Mouse (Mus musculus) CD4-positive, CD25-positive, alpha-beta regulatory T cell, adult 4 months (primary cell): ENCODE results near the gene Pelo. TPM values are rescaled to one million over a fixed set of nuclear protein-coding genes. Genes with fewer than 3 reads are reported as not detected.

Source experiments
- ATAC-seq: one replicate; pipeline ENCODE4 v1.8.0; 2017
- polyA plus RNA-seq, 2 experiments: library from polyadenylated mRNA; unstranded; fragments of 100-300 nt; shearing (Covaris generic); gene quantifications; one replicate each; pipeline ENCODE4 v1.2.1; 2017

Gene Pelo
- polyA plus RNA-seq, 2 experiments from 2014 or later, result 1.3 to 4.1 TPM

DNA sequence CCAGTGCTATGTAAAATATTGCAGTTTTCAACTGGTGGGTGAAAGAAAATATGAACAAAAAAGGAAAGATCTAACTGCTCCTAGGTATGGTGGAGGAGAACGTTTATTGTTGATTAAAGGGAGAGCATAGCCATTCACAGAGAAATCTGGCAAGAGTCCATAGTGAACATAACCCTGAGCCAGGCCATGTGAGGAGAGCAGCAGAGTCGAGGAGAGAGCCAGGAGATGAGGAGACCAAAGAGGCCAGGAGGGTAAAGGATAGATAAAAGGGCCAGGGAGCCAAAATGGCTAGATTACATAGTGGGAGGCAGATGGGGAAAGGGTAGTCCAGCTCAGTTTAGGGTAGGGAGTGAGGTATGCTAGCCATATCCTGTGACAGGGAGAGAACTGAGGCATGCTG lies 6.2 kb upstream of the Pelo start:
- ATAC-seq, result no peak

- no peak for ATAC-seq
Measured at GRCm38 (mm10) chr13:115095392-115095791, 5.4 kb upstream of the Pelo start.

- ATAC-seq, result no peak
Measured at GRCm38 (mm10) chr13:115091511-115091910, 1.5 kb upstream of the Pelo start.

- no peak for ATAC-seq
Measured at GRCm38 (mm10) chr13:115090977-115091445, 1.0 kb upstream of the Pelo start.

- ATAC-seq, result peak; percentile 8
Measured at GRCm38 (mm10) chr13:115089395-115090025, 476 bp downstream of the Pelo start.

DNA sequence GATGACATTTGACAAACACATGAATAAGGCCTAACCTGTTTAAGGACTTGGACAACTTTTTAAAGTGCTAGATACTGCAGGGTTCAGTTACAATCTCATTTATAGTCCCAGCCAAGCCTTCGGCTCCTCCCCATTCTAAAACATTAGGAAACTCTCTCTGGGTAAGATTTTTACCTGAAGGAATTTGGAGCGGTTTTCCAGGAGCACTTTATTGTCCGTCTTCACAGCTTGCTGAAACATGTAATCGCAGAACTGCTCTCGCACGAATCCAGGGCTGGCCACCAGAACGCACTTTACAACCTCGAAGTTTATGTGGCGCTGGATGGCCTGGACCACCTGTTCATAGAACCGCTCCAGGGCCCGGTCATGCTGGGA lies 979 bp downstream of the Pelo start:
- ATAC-seq, result no peak

DNA sequence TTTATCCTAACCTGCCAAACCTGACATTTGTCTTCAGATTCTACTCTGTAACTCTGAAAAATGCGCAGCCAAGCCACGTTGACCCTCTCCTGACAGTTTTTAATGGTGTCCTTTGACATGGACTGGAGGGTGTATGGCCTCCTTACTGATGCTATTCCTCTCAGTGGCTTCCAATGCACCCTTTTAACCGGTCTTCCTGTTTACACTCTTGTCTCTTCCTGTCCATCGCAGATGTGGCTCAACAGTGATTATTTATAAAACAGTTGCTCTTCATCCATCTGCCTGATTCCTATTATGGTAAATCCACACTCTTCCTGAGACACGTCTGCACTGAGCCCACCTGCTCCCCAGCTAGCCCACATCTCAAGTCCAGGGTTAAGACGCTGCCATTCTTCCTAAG lies 4.0 kb downstream of the Pelo start:
- no peak for ATAC-seq

GRCm38 (mm10) chr13:115082339-115082738 lies 7.6 kb downstream of the Pelo start:
- no peak for ATAC-seq

- ATAC-seq, result no peak
Measured at GRCm38 (mm10) chr13:115079996-115080585, 9.9 kb downstream of the Pelo start.

DNA sequence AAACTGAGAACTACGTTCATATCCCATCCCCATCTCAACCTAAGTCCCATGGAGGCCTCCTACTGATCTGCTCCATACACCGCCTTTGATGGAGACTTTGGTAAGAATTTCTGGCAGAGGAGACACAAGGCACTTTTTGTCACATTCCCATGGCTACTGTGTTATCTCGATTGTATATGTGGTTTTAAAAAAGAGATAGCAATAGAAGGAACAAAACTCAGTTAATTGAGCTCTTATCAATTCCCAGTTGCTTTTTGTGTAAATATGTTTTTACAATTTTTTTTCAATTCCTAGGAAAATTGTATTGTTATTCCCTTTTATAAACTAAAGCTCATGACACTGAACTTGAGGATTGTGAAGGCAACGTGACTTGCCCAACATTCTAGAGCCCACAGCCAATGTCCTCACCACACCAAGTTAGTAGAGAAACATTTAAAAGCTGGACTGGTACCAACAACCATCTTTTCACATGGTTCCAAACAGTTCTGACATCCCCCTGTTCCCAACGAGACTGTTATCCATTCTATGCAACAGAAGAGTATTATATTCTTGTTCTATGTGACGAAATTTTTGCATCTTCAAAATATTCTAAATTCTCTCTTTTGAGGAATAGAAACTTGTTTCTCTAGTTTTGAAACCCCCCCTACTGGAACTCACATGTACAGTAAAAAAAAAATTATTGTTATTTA lies 10.8 kb downstream of the Pelo start:
- no peak for ATAC-seq

- ATAC-seq, result no peak
Measured at GRCm38 (mm10) chr13:115077346-115078134, 12.4 kb downstream of the Pelo start.

GRCm38 (mm10) chr13:115072386-115072785 lies 17.6 kb downstream of the Pelo start:
- no peak for ATAC-seq

DNA sequence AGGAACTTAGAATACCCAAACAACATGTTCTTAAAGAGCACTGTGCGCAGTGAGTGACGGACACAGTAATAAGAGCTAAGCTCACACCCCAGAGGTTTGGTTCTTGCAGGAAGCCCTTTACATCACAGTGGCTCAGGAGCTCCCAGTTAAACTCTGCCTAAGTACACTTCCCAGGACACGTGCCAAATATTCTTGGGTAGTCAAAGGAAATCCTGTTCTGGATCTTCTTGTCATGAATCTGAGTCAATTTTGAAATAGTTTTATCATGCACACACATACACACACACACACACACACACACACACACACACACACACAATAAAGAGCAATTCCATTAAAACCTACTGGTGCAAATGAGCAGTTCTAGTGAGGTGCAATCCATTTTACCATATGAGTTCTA lies 18.6 kb downstream of the Pelo start:
- no peak for ATAC-seq

DNA sequence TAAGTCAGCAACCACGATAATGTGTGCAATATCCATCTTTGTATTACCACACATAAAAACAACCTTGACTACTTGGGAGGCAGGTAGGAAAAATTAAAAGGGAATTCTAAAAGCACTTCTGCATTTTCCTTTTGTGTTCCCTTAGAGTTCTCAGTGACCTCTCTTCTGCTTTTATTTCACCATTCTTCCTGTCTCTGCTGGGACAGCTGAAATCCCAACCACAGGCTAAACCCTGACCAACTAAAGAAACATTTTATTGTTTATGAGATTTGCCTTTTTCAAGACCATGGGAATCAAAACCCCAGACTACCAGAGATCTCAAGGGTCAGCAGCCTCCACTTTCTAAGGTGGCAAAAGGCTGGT lies 22.0 kb downstream of the Pelo start:
- no peak for ATAC-seq

DNA sequence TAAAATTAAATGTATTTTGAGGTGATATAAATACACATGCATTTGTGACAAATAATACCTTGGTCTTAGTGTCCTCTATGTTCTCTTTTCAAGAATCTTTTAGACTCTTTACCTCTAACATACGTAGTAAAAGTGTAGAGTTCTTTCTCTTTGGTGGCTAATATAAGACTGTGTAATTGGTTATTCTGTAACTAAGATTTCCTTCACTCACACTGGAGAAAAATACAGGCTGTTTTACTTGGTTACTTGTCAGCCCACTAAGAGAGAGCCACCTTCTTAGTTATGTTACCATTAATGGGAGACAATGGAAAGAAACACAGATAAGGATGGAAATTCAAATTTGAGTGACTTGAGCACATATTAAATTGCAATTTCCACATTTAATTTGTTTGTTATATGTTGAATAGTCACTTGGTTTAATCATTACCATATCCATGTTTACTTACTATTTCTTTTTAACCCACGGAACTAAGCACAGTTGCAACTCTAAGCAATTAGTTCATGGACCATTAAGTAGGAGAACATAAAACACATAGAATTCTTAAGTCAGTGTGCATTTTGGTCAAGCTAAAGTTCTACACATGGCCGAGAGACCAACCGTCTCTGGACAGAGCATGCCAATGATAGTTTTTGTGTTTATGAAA lies 22.5 kb downstream of the Pelo start:
- no peak for ATAC-seq

GRCm38 (mm10) chr13:115057555-115057954 lies 32.4 kb downstream of the Pelo start:
- ATAC-seq, result no peak

DNA sequence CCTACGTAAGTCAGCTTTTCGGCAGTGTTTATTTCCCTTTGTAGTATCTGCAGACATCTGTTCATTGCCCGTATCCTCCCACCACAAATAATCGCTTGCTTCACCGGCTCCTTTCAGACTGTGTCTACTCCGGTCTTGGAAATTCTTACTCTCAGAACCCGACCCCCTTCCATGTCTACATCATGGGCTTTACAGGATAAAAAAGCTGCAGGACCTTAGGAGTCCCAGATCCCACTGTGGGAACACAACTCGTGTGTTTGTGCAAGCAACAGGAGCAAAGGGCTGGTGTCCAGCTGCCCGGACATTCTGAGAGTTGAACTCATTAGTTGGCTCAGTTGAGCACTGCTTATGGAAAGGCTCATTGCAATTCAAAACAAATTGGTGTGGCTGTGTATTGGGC lies 35.2 kb downstream of the Pelo start:
- no peak for ATAC-seq

GRCm38 (mm10) chr13:115052568-115052967 lies 37.4 kb downstream of the Pelo start:
- no peak for ATAC-seq

DNA sequence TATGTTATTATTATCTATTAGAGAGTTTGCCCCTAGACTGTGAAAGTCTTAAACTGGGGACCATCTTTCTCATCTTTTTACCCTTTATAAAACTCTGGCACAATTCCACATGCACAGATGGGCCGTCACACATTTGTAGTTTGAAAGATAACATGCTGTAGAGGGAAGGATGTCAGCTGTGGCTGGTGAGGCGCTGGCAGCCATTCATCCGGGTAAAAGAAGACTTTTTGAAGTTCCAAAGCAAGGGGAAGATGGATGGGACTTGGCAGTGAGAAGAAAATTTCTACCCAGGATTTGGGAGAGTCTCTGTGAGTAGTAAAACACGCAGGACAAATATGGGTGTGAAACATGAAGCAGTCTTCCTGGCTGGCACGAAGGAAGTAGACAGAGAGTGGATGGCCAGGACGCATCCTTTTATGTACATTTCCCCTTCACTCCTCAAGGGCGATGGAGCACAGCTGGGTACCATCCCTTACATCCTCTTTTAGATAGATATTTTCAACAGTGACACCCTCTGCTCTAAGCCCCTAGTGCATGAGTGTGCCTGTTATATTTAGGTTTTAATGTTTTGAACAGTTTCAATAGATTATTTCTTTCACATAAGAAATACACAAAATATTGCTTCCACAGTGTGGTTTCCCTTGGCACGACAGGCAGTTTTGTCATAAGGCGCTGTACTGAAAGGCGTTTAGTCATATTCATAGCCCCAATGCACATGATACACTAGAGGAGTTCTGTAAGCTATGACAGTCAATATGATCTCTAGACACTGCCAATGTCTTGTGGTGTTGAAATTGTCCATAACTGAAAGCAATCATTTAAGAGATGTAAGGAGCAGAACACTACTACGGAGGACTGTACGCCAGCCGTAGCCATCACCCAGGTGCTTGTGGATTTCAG lies 39.1 kb downstream of the Pelo start:
- ATAC-seq, result no peak

- ATAC-seq, result no peak
Measured at GRCm38 (mm10) chr13:115042652-115043051, 47.3 kb downstream of the Pelo start.
